Mouse (Mus musculus) T-helper 2 cell (primary cell): Measurements from ENCODE around the gene Popdc2.

Source experiments
- in situ Hi-C: fragments of 300-600 bp; cut with MboI, MseI; formaldehyde crosslinking; loops from one replicate; pipeline ENCODE4 v1.15.1; 2025; ENCODE audit warnings: high pct_unique_total_duplicates

The Popdc2 gene

DNA sequence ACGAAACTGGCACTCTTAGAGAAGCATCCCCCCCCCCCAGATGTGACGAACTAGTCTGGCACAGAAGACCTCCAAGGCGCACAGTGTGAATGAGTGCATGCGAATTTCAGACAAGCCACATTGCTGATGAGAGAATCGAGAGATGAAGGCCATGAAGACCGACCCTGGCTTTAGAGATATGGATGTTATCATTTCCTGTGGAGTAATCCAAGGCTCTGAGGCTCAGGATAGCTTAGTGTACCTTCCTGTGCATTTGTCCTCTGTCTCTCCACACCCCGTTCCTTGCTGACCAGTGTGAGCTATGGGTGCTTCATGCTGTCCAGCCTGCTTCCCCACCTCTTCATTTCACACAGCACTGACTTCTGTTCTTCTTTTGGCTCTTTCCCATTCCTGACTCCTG lies 13.2 kb downstream of the Popdc2 start:
- in situ Hi-C loops = no loop called here

DNA sequence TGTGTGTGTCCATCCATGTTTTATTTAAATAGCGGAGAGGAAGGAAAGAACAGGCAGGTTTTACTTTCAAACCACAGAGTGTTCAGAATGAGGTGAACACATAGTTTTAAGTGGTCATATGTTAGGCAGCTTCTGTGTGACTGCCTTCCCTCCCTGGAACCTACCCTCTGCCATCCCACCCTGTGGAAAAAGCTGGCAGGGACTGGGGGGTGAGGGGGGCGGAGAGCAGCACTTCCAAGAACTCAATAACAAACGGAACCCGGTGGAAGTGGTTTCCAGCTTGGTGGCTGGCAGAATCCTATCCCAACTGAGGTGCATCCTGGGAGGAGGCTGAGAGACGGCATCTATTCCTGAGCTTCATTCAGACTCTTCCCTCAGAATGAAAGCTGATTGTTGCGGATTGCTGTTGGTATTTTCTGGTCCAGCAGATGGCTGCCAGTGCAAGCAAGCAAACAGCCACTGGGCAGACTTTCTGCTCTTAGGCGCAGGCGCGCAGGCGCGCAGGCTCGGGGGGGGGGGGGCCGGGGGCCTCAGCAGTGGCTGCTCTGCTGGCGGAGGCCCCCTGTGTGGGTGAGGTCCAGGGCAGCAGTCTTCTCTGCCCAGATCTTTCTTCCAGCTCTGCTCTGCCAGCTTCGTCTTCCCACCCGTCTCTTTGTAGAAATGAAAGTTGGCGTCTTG lies 14.3 kb downstream of the Popdc2 start:
- in situ Hi-C loops = no loop called here

DNA sequence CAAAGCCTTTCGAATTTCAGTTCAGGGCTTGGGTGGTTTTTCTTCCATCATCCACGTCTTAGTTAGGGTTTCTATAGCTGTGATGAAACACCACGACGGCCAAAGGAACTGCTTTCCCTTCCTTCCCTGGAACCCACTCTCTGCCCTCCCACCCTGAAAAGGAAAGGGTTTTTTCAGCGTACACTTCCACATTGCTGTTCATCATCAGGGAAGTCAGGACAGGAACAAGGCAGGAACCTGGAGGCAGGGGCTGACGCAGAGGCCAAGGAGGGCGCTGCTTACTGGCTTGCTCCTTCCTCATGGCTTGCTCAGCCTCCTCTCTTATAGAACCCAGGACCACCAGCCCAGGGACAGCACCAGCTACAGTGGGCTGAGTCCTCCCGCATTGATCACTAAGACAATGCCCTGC lies 14.8 kb downstream of the Popdc2 start:
- in situ Hi-C loops = no loop called here

DNA sequence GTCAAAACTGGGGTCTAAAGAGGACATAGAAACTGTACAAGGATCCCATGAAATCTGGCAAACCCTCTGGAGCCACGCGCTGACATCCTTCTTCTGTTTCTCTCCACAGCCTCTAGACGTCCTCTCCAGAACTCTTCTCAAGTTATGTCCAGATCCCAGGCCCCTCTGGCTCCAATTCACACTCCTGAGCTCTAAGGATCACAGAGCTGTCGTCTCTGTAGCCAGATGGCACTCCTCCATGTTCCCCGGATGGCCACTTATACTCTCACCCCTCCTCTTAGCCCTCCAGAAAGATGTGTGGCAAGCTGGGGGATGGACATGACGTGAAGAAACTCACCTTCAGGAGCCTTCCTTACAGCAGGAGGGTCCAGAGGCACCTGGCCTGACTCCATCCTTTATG lies 15.5 kb downstream of the Popdc2 start:
- in situ Hi-C loops = no loop called here

GRCm38 (mm10) chr16:38378591-38378990 lies 16.6 kb downstream of the Popdc2 start:
- in situ Hi-C loops = no loop called here

- in situ Hi-C loops = no loop called here
Measured at GRCm38 (mm10) chr16:38379088-38379487, 17.1 kb downstream of the Popdc2 start.

- in situ Hi-C loops = no loop called here
Measured at GRCm38 (mm10) chr16:38379493-38379892, 17.5 kb downstream of the Popdc2 start.

DNA sequence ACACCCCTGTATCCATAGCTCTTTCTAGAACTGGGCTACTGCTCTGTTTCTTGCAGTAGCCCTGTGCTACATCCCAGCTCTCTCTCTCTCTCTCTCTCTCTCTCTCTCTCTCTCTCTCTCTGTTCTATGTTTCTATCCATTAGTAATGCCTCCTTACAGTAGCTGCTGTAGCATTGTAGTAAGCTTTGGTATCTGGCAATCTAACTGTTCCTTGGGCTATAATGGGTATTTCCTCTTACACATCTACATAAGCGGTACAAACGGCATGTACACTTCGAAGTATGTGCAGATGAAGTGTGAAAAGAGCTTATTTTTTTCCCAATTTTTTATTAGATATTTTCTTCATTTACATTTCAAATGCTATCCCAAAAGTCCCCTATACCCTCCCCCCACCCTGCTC lies 17.9 kb downstream of the Popdc2 start:
- in situ Hi-C loops = no loop called here

GRCm38 (mm10) chr16:38383683-38384082 lies 21.7 kb downstream of the Popdc2 start:
- in situ Hi-C loops = no loop called here

GRCm38 (mm10) chr16:38385184-38385634 lies 23.2 kb downstream of the Popdc2 start:
- in situ Hi-C loops = no loop called here

- in situ Hi-C loops = no loop called here
Measured at GRCm38 (mm10) chr16:38385700-38386099, 23.7 kb downstream of the Popdc2 start.

GRCm38 (mm10) chr16:38387389-38387788 lies 25.4 kb downstream of the Popdc2 start:
- in situ Hi-C loops = no loop called here

- in situ Hi-C loops = no loop called here
Measured at GRCm38 (mm10) chr16:38388757-38389156, 26.7 kb downstream of the Popdc2 start.

- in situ Hi-C loops = no loop called here
Measured at GRCm38 (mm10) chr16:38389284-38389893, 27.4 kb downstream of the Popdc2 start.

- in situ Hi-C loops = no loop called here
Measured at GRCm38 (mm10) chr16:38390322-38390721, 28.3 kb downstream of the Popdc2 start.

DNA sequence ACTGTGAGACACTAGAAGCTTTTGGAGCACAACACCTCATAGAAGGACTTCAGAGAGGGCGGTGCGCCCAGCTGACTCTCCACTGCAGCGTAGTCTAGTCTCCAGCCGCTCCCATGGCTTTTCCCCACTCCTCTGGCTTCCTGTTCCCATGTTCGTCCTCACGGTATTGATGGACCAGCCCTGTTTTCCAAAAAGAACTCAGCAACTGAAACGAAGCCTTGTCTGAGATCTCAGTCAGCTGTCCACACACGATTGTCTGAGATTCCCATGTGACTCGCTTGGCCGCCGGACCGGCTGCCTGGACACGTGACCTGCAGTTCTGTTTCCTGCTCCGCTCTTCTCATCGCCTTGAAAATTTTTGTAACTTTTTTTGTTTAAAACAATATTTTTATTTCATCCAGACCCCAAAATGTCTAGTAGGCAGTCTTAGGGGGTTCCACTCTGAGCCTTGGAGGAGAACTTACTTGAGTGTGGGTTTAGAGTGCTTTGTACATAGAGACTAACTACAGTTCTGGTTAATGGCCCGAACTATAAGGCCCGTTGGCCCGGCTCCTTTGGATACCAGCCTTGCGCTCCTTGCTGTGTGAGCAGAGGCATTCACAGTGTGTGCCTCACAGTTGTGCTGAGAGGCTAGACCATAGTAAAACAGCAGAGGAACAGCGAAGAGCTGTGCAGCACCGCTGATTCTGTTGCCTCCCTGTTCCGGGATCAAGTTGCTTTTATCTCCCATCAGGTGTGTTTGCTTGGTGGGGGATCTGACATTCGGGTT lies 30.3 kb downstream of the Popdc2 start:
- in situ Hi-C loops = no loop called here

- in situ Hi-C loops = no loop called here
Measured at GRCm38 (mm10) chr16:38394191-38394618, 32.2 kb downstream of the Popdc2 start.

DNA sequence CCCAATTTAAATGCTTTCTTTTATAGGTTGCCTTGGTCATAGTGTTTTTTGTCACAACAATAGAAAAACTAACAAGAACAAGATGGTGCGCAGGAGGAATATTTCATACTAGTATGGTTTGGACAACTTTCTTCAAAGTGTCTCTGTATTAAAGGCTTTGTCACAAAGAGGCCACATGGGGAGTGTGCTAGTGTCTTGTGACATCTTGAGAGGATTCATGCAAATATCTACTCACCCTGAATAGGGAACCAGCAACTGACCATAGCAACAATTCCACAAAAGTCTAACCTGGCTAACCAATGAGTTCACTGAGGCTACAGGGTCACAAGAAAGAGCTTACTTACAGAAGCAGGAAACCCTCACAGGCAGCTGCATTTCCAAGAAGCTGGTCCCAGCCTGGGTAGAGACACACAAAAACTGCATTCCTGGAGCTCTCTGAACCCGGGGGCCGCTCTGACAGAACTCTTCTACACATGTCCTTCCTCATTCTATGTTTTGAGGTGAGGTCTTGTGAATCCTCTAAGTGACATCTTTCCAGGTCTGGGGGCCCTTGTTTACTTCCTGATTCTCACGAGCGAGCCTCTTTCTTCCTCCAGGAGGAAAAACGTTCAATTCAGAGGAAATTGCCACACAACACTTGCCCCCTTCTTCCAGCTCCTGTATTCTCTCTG lies 33.2 kb downstream of the Popdc2 start:
- in situ Hi-C loops = no loop called here

DNA sequence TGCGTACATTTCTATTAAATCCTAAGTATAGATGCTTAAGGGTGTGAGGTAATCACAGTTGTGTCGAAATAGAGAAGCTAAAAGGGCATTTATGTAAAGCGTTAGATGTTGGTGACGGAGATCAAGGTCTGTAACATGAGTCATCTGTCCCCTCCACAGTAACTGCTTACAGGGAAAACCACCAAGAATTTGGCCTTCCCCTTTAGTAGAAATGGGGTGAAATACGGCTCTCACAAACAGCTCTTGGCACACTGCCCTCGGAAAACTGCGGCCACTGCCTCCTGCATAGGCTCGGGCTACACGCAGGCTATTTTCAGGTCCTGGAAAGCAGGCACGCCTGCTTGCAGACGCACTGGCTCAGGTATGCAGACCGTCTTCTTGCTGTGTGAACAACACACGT lies 34.1 kb downstream of the Popdc2 start:
- in situ Hi-C loops = no loop called here

- in situ Hi-C loops = no loop called here
Measured at GRCm38 (mm10) chr16:38398266-38398665, 36.3 kb downstream of the Popdc2 start.

DNA sequence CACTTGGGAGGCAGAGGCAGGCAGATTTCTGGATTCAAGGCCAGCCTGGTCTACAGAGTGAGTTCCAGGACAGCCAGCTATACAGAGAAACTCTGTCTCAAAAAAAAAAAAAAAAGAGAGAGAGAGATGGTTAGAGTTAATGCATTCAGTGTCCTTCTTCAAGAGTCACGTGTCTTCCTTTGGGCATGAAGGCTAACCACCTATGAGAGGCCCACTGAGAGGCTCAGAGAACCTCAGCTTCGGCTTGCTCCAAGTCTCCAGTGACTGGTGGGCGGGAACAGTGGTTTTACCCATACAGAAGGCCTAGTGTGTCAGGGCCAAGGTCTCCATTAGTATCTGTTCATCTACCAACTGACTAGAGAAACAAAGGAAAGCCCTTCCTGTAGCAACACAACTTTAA lies 37.1 kb downstream of the Popdc2 start:
- in situ Hi-C loops = no loop called here
